Mouse (Mus musculus) myocyte (in vitro differentiated cells): ENCODE results near the gene Fam168a.

ENCODE experiments used
- CEBPB ChIP-seq: IDR thresholded peaks from 2 replicates; pipeline ENCODE4 v1.6.1; 2011; ENCODE audit warnings: mild to moderate bottlenecking, moderate library complexity; ENCODE audit not compliant: poor library complexity, insufficient read depth, severe bottlenecking
- MAX ChIP-seq: IDR thresholded peaks from one replicate; pipeline ENCODE4 v1.6.1; 2011; ENCODE audit warnings: low read depth, mild to moderate bottlenecking, control low read depth
- MYOD1 ChIP-seq, 3 experiments: IDR thresholded peaks; one replicate each; pipeline ENCODE4 v1.6.1; 2011; ENCODE audit warnings: control low read depth in 2 of 3, low read depth in 2 of 3, mild to moderate bottlenecking in 2 of 3, moderate library complexity in 1 of 3; ENCODE audit not compliant: insufficient read length in 2 of 3, control insufficient read depth in 1 of 3
- MYOG ChIP-seq, 3 experiments: IDR thresholded peaks; one replicate each; pipeline ENCODE4 v1.6.1; 2011; ENCODE audit warnings: control low read depth in 2 of 3, low read depth in 2 of 3, mild to moderate bottlenecking in 2 of 3; ENCODE audit not compliant: insufficient read length in 2 of 3, control insufficient read depth in 1 of 3, insufficient read depth in 1 of 3
- POLR2A ChIP-seq: IDR thresholded peaks from one replicate; pipeline ENCODE4 v1.6.1; 2011; ENCODE audit warnings: low read depth, mild to moderate bottlenecking, control low read depth, moderate library complexity; ENCODE audit not compliant: insufficient read length
- POLR2AphosphoS2 ChIP-seq: IDR thresholded peaks from one replicate; pipeline ENCODE4 v1.6.1; 2011; ENCODE audit warnings: low read depth, control low read depth; ENCODE audit not compliant: insufficient read length
- REST ChIP-seq: IDR thresholded peaks from one replicate; pipeline ENCODE4 v1.6.1; 2011; ENCODE audit warnings: mild to moderate bottlenecking, control low read depth, moderate library complexity; ENCODE audit not compliant: insufficient read depth, insufficient read length
- SRF ChIP-seq: IDR thresholded peaks from one replicate; pipeline ENCODE4 v1.6.1; 2011; ENCODE audit warnings: low read depth; ENCODE audit not compliant: control insufficient read depth, insufficient read length
- TCF12 ChIP-seq: IDR thresholded peaks from one replicate; pipeline ENCODE4 v1.6.1; 2011; ENCODE audit warnings: mild to moderate bottlenecking, control low read depth; ENCODE audit not compliant: poor library complexity, insufficient read depth, severe bottlenecking
- USF1 ChIP-seq: IDR thresholded peaks from one replicate; pipeline ENCODE4 v1.6.1; 2011; ENCODE audit warnings: low read depth, mild to moderate bottlenecking, control low read depth, moderate library complexity

- no peak for TF ChIP-seq USF1
- no peak for TF ChIP-seq MYOG (IDR thresholded peaks at IDR 0.05; ENCODE audit: control insufficient read depth in 1 of 3, insufficient read depth in 1 of 3, insufficient read length in 2 of 3, low read depth in 2 of 3)
- no peak for TF ChIP-seq TCF12
- TF ChIP-seq MAX: no peak
- TF ChIP-seq POLR2A: no peak
- no peak for TF ChIP-seq POLR2AphosphoS2
- TF ChIP-seq MYOD1 (IDR thresholded peaks at IDR 0.05; ENCODE audit: control insufficient read depth in 1 of 3, insufficient read length in 2 of 3, low read depth in 2 of 3): no peak
- no peak for TF ChIP-seq REST
- no peak for TF ChIP-seq CEBPB
- no peak for TF ChIP-seq SRF
Measured at GRCm38 (mm10) chr7:100774189-100774588, 67.8 kb downstream of the Fam168a start.
